Mouse (Mus musculus) embryonic facial prominence, embryonic 11.5 days (tissue): ENCODE measurements at regions not wholly inside any gene's neighbourhood (a gene's known extent, or its start where the extent isn't known, plus 50 kb on each side); places are given as distances from the start of the nearest gene placed in this dataset.

Source experiments
- ATAC-seq: fragments of 200-750 bp; cut with Nextera tagmentation; replicated peaks from 2 replicates; pipeline ENCODE4 v1.8.0; 2017; ENCODE audit warnings: low read depth; ENCODE audit not compliant: insufficient number of reproducible peaks, low FRiP score, low TSS enrichment
- DNase-seq: peaks from one replicate; pipeline ENCODE4 v3.0.0-alpha.2; 2015; ENCODE audit warnings: low spot score
- H3K27ac ChIP-seq: fragments of 300-500 bp; sonication (generic); replicated peaks from 2 replicates; pipeline ENCODE4 v1.5.1; 2014; ENCODE audit warnings: mild to moderate bottlenecking, low read depth, low read length, control low read depth
- H3K27me3 ChIP-seq: fragments of 300-500 bp; sonication (generic); 2 replicates; pipeline ENCODE4 v1.6.1; 2014; ENCODE audit warnings: mild to moderate bottlenecking, low read length, moderate library complexity, mixed read lengths; ENCODE audit not compliant: control insufficient read depth, insufficient read depth
- H3K36me3 ChIP-seq: fragments of 300-500 bp; sonication (generic); replicated peaks from 2 replicates; pipeline ENCODE4 v1.6.1; 2014; ENCODE audit warnings: low read depth, mild to moderate bottlenecking, low read length, moderate library complexity, mixed read lengths; ENCODE audit not compliant: control insufficient read depth, insufficient read depth
- H3K4me1 ChIP-seq: fragments of 300-500 bp; sonication (generic); 2 replicates; pipeline ENCODE4 v1.6.1; 2014; ENCODE audit warnings: low read length, mixed read lengths; ENCODE audit not compliant: control insufficient read depth, insufficient read depth
- H3K4me2 ChIP-seq: fragments of 300-500 bp; sonication (generic); 2 replicates; pipeline ENCODE4 v1.6.1; 2014; ENCODE audit warnings: low read depth, mild to moderate bottlenecking, control low read depth, low read length, moderate library complexity
- H3K4me3 ChIP-seq: fragments of 300-500 bp; sonication (generic); 2 replicates; pipeline ENCODE4 v1.5.1; 2014; ENCODE audit warnings: low read depth, low read length, control low read depth
- H3K9ac ChIP-seq: fragments of 300-500 bp; sonication (generic); replicated peaks from 2 replicates; pipeline ENCODE4 v1.6.1; 2014; ENCODE audit warnings: mild to moderate bottlenecking, control low read depth, low read length
- H3K9me3 ChIP-seq: fragments of 300-500 bp; sonication (generic); replicated peaks from 2 replicates; pipeline ENCODE4 v1.6.1; 2016; ENCODE audit warnings: mild to moderate bottlenecking, low read length, inconsistent platforms, mixed read lengths; ENCODE audit not compliant: control insufficient read depth
- WGBS: fragments of 180-500 bp; shearing (Covaris S2); extraction: QIAGEN DNeasy Blood & Tissue Kit; methylation state at CpG from one replicate; pipeline ENCODE4 v1.1.7; 2014; 5-methylcytosine and 5-hydroxymethylcytosine counted together

DNA sequence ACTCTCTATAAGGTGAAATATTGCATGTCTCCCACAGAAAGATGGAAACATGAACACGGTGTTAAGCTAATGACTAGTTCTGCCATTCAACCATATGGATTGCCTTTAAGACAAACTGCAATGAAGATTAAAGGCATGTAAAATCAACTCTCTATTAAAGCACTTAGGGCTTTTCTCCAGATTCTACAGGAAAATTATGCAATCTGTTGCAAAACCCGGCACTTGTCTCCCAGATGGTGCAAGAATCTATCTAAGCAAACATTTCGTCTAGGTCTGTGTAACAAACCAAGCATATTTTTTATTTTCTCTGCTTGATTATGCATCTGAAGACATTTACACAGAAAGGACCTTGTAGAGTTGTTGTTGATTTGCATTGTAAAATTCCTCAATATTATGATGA lies 1682.9 kb downstream of the Cdh8 start:
- Histone ChIP-seq H3K4me2 (no peak overlapping the region), H3K4me3 (no peak overlapping the region), H3K27me3 (no peaks in the 10 kb centered on the region), H3K4me1 (no peaks in the 10 kb centered on the region), H3K36me3 (no peaks in the 10 kb centered on the region), H3K9ac (no peak overlapping the region), H3K27ac (no peak overlapping the region), H3K9me3 (no peaks in the 10 kb centered on the region)
- ATAC-seq, result no peak
- WGBS, result 93% methylated on average over 3 of the region's 3 CpGs
- no peak for DNase-seq

DNA sequence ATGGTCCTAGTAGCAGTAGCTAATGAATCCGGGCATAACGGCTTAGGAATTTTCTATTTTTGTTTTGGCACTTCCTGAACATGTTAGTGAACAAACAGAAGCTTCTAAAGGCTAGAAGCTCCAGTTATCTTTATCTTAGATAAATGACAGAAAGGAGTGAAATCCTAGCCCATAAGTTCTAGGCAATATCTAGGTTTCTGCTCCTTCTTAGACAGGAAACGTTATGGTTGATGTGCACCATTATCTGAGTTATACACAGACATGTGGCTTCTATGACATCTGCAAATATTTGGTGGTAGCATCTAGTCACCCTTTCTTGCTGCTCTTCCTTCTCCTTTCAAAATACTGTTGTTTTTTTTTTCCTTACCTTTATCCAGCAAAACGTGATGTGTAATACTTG lies 1693.6 kb downstream of the Cdh8 start:
- DNase-seq (no peak), ATAC-seq (no peak)
- WGBS, result 85% methylated on average over 4 of the region's 4 CpGs
- Histone ChIP-seq H3K4me1 (no peaks in the 10 kb centered on the region), H3K4me3 (no peak overlapping the region), H3K4me2 (no peak overlapping the region), H3K27me3 (no peaks in the 10 kb centered on the region), H3K9ac (no peak overlapping the region), H3K27ac (no peak overlapping the region), H3K36me3 (no peaks in the 10 kb centered on the region), H3K9me3 (no peaks in the 10 kb centered on the region)

- H3K36me3 ChIP-seq, result no peaks in the 10 kb centered on the region
- no peak overlapping the region for H3K27ac ChIP-seq
- no peaks in the 10 kb centered on the region for H3K4me1 ChIP-seq
- H3K4me2 ChIP-seq, result no peak overlapping the region
- H3K9me3 ChIP-seq, result no peaks in the 10 kb centered on the region
- H3K27me3 ChIP-seq, result no peaks in the 10 kb centered on the region
- no peak for DNase-seq
- H3K9ac ChIP-seq, result no peak overlapping the region
- 91% methylated on average over 1 of the region's 1 CpGs for WGBS
- no peak overlapping the region for H3K4me3 ChIP-seq
- no peak for ATAC-seq
These were observed 1714.6 kb downstream of the Cdh8 start for GRCm38 (mm10) chr8:97701706-97702105.

GRCm38 (mm10) chr8:97664404-97664803 lies 1751.9 kb downstream of the Cdh8 start:
- Histone ChIP-seq H3K9me3 (no peaks in the 10 kb centered on the region), H3K36me3 (no peaks in the 10 kb centered on the region), H3K27me3 (no peaks in the 10 kb centered on the region), H3K9ac (no peak overlapping the region), H3K27ac (no peak overlapping the region), H3K4me1 (no peaks in the 10 kb centered on the region), H3K4me2 (no peak overlapping the region), H3K4me3 (no peak overlapping the region)
- DNase-seq, result no peak
- ATAC-seq, result no peak
- 88% methylated on average over 2 of the region's 2 CpGs for WGBS

DNA sequence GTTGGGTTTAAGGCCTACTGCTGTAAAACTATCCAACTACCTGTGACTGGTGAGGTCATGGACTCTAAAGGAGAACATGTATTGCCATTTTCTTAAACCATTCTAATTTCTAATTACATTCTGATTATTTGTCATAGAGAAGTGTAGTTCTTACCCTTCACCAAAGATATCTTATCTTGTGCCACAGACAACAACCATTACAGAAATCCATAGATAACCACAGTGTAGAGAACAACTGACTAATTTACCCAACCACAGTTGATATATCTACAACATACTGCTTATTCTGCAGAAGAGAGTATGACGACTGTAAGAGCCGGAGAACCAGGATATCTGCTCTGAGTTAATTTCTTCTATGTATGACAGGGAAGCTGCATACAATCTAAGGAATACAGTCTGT lies 1754.1 kb downstream of the Cdh8 start:
- Histone ChIP-seq H3K36me3 (no peaks in the 10 kb centered on the region), H3K27ac (no peak overlapping the region), H3K9me3 (no peaks in the 10 kb centered on the region), H3K9ac (no peak overlapping the region), H3K27me3 (no peaks in the 10 kb centered on the region), H3K4me2 (no peak overlapping the region), H3K4me3 (no peak overlapping the region), H3K4me1 (no peaks in the 10 kb centered on the region)
- 90% methylated on average over 2 of the region's 2 CpGs for whole genome bisulfite sequencing
- no peak for DNase-seq
- ATAC-seq, result no peak

DNA sequence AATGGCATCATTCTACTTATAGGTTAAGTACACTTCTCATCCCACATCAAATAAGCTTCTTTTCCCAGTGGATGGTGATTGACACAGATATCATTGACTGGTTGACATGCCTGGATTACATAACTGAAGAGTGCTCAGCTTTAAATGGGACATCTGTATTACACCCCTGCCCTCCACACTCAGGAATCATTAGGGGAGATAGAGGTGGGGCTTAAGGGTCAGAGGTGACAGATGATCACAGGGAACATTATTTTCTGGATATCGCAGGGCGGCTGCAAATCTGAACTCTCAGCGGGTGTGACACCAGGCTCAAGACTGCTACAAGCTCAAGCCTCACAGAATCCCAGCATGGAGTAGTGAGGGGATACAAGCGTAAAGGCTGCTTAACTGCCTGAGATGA lies 1763.5 kb upstream of the Got2 start:
- Histone ChIP-seq H3K9ac (no peak overlapping the region), H3K27ac (no peak overlapping the region), H3K27me3 (no peaks in the 10 kb centered on the region), H3K36me3 (no peaks in the 10 kb centered on the region), H3K4me3 (no peak overlapping the region), H3K4me1 (no peaks in the 10 kb centered on the region), H3K9me3 (no peaks in the 10 kb centered on the region), H3K4me2 (no peak overlapping the region)
- WGBS, result 65% methylated on average over 4 of the region's 4 CpGs
- ATAC-seq, result 0 out of 2 replicates have a peak, but pooled peaks have one; percentile 44
- no peak for DNase-seq

DNA sequence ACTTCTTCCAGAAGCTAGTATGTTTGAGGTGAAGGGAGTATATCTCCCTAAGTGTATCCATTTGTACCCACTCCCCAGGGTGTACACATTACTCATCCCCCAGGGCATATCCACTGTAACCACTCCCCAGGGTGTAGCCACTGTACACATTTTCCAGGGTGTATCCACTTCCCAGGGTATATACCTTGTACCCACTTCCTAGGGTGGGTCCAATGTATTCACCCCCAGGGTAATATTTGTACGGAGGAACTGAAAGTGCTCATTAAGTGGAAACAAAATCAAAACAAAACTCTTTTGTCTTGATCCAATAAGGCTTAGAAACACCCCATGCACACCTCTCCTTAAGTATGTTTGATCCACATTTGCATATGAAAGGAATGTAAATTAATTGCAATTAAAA lies 1744.6 kb upstream of the Got2 start:
- Histone ChIP-seq H3K4me2 (no peak overlapping the region), H3K4me3 (no peak overlapping the region), H3K9ac (no peak overlapping the region), H3K36me3 (no peaks in the 10 kb centered on the region), H3K9me3 (no peaks in the 10 kb centered on the region), H3K27me3 (no peaks in the 10 kb centered on the region), H3K4me1 (no peaks in the 10 kb centered on the region), H3K27ac (no peak overlapping the region)
- WGBS, result 52% methylated on average over 1 of the region's 1 CpGs
- ATAC-seq (no peak), DNase-seq (no peak)
